Mouse (Mus musculus): ENCODE results near the gene Rnase4. TPM values are rescaled to one million over a fixed set of nuclear protein-coding genes. Genes with fewer than 3 reads are reported as not detected.

Gene Rnase4
- polyA plus RNA-seq, 1 experiment from 2014 or later = 355 TPM

DNA sequence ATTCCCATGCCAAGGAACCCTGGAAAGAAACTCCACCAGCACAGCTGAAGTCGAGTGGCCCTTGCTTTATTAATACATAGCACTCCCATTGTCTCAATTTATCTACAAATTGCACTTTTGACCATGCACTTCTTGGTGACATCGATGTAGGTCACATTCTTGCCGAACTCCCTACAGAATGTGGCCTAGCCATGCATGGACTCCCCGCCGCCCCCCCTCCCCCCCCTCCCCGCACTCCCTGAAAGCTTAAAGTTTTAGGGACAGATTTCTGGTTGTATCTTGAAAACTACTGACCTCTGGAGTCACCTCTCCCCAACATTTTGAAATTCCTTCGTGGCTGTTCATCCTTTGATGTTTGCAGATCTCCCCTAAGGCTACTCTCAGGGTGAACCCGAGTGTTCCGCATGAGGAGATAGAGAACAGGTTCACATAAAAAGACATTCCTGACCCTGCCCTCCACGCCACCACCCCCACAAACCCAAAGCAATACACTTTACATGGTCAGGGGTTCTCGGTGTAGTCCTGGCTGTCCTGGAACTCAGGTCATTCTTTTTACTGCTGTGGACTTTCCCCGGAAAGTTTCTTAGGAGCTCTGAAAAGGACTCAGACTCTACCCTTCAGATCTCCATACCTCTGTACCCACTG is 23.2 kb downstream of the Rnase4 start, which contains the start of gene Eddm3b:
Eddm3b (plus strand) TSS at position 511 of the 645 bp plus-strand sequence.
- TF ChIP-seq CTCF (IDR thresholded peaks at IDR 0.05; ENCODE audit: low read depth) = no peak
- Histone ChIP-seq H3K9me3 (ENCODE audit: control insufficient read depth) (no peaks in the 10 kb centered on the region), H3K4me1 (replicated peaks; ENCODE audit: control insufficient read depth, insufficient read depth, low read length) (no peaks in the 10 kb centered on the region), H3K9ac (ENCODE audit: low read depth, low read length) (no peak within 1 kb of the TSS), H3K27ac (ENCODE audit: low read depth, low read length) (no peak within 1 kb of the TSS), H3K36me3 (ENCODE audit: control insufficient read depth, insufficient read depth) (no peaks in the 10 kb centered on the region), H3K4me3 (ENCODE audit: low read depth, low read length) (no peak within 1 kb of the TSS), H3K4me2 (replicated peaks; ENCODE audit: low read depth) (no peak within 1 kb of the TSS), H3K27me3 (replicated peaks; ENCODE audit: control insufficient read depth, insufficient read depth, low read length) (no peaks in the 10 kb centered on the region)
- no peak for ATAC-seq
- 51% methylated on average over 12 of the region's 12 CpGs for WGBS

DNA sequence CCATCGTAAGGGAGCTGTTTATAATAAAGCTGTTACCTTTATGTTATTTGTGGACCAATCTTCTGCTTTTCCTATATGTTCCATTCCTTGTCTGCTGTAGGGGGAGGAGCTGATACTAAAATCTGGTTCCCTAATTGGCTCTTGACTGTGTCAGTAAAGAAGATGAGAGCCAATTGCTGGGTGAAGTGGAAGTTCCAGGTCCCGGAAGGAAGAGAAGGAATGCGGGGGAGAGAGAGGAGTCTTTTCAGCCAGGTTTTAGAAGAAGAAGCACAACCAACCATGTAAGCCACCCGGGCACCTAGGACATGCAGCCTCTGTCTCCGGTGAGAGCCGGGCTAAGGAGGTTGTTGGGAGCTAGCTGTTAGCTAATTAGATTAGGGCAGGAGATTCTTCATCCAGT is 34.8 kb downstream of the Rnase4 start:
- Histone ChIP-seq H3K4me2 (replicated peaks; ENCODE audit: low read depth) (no peak overlapping the region), H3K9me3 (ENCODE audit: control insufficient read depth) (no peaks in the 10 kb centered on the region), H3K27ac (ENCODE audit: low read depth, low read length) (no peak overlapping the region), H3K4me1 (replicated peaks; ENCODE audit: control insufficient read depth, insufficient read depth, low read length) (no peaks in the 10 kb centered on the region), H3K9ac (ENCODE audit: low read depth, low read length) (no peak overlapping the region), H3K36me3 (ENCODE audit: control insufficient read depth, insufficient read depth) (no peaks in the 10 kb centered on the region), H3K27me3 (replicated peaks; ENCODE audit: control insufficient read depth, insufficient read depth, low read length) (no peaks in the 10 kb centered on the region), H3K4me3 (ENCODE audit: low read depth, low read length) (no peak overlapping the region)
- ATAC-seq = no peak
- WGBS = 85% methylated on average over 6 of the region's 6 CpGs
- TF ChIP-seq CTCF (IDR thresholded peaks at IDR 0.05; ENCODE audit: low read depth) = no peak

- no peak overlapping the region for H3K27ac ChIP-seq (ENCODE audit: low read depth, low read length)
- H3K36me3 ChIP-seq (ENCODE audit: control insufficient read depth, insufficient read depth) = no peaks in the 10 kb centered on the region
- ATAC-seq = no peak
- TF ChIP-seq CTCF (IDR thresholded peaks at IDR 0.05; ENCODE audit: low read depth) = no peak
- H3K4me2 ChIP-seq (replicated peaks; ENCODE audit: low read depth) = no peak overlapping the region
- no peak overlapping the region for H3K4me3 ChIP-seq (ENCODE audit: low read depth, low read length)
- H3K4me1 ChIP-seq (replicated peaks; ENCODE audit: control insufficient read depth, insufficient read depth, low read length) = no peaks in the 10 kb centered on the region
- no peaks in the 10 kb centered on the region for H3K27me3 ChIP-seq (replicated peaks; ENCODE audit: control insufficient read depth, insufficient read depth, low read length)
- no peak overlapping the region for H3K9ac ChIP-seq (ENCODE audit: low read depth, low read length)
- 38% methylated on average over 2 of the region's 2 CpGs for WGBS
- H3K9me3 ChIP-seq (ENCODE audit: control insufficient read depth) = no peaks in the 10 kb centered on the region
These were observed 36.9 kb downstream of the Rnase4 start for GRCm38 (mm10) chr14:51127648-51128258.

- Histone ChIP-seq H3K27ac (ENCODE audit: low read depth, low read length) (no peak overlapping the region), H3K9me3 (ENCODE audit: control insufficient read depth) (no peaks in the 10 kb centered on the region), H3K27me3 (replicated peaks; ENCODE audit: control insufficient read depth, insufficient read depth, low read length) (no peaks in the 10 kb centered on the region), H3K4me2 (replicated peaks; ENCODE audit: low read depth) (no peak overlapping the region), H3K4me1 (replicated peaks; ENCODE audit: control insufficient read depth, insufficient read depth, low read length) (no peaks in the 10 kb centered on the region), H3K9ac (ENCODE audit: low read depth, low read length) (no peak overlapping the region), H3K4me3 (ENCODE audit: low read depth, low read length) (no peak overlapping the region), H3K36me3 (ENCODE audit: control insufficient read depth, insufficient read depth) (no peaks in the 10 kb centered on the region)
- ATAC-seq = no peak
- TF ChIP-seq CTCF (IDR thresholded peaks at IDR 0.05; ENCODE audit: low read depth) = no peak
- 70% methylated on average over 9 of the region's 9 CpGs for WGBS
These were observed 38.1 kb downstream of the Rnase4 start for GRCm38 (mm10) chr14:51128775-51129623.

- no peak overlapping the region for H3K4me3 ChIP-seq (ENCODE audit: low read depth, low read length)
- no peaks in the 10 kb centered on the region for H3K36me3 ChIP-seq (ENCODE audit: control insufficient read depth, insufficient read depth)
- no peak overlapping the region for H3K4me2 ChIP-seq (replicated peaks; ENCODE audit: low read depth)
- no peak for ATAC-seq
- H3K9me3 ChIP-seq (ENCODE audit: control insufficient read depth) = no peaks in the 10 kb centered on the region
- no peaks in the 10 kb centered on the region for H3K27me3 ChIP-seq (replicated peaks; ENCODE audit: control insufficient read depth, insufficient read depth, low read length)
- no peaks in the 10 kb centered on the region for H3K4me1 ChIP-seq (replicated peaks; ENCODE audit: control insufficient read depth, insufficient read depth, low read length)
- no peak overlapping the region for H3K27ac ChIP-seq (ENCODE audit: low read depth, low read length)
- no peak for TF ChIP-seq CTCF (IDR thresholded peaks at IDR 0.05; ENCODE audit: low read depth)
- 76% methylated on average over 4 of the region's 4 CpGs for WGBS
- no peak overlapping the region for H3K9ac ChIP-seq (ENCODE audit: low read depth, low read length)
These were observed 38.7 kb downstream of the Rnase4 start for GRCm38 (mm10) chr14:51129624-51129975.

DNA sequence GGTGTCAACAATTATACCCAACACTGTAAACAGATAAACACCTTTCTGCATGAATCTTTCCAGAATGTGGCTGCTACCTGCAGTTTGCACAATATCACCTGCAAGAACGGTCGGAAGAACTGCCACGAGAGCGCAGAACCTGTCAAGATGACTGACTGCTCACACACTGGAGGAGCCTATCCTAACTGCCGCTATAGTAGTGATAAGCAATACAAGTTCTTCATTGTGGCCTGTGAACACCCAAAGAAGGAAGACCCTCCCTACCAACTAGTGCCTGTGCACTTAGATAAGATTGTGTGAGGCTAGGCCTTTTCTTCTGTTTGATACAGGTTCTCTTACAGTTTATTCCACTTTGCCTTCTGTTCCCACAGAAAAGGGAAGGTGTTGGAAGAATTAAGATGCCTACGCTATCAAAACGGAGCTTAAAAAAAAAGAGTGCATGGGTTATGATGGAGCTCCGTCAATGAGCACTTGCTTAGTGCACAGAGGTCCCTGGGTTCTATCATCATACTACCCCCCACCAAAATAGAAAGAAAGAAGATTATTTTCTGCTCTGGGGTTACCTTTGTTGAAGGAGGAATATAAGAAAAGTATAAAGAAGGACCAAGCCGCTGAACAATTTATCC is 39.6 kb downstream of the Rnase4 start:
- Histone ChIP-seq H3K4me3 (ENCODE audit: low read depth, low read length) (no peak overlapping the region), H3K9me3 (ENCODE audit: control insufficient read depth) (no peaks in the 10 kb centered on the region), H3K4me1 (replicated peaks; ENCODE audit: control insufficient read depth, insufficient read depth, low read length) (no peaks in the 10 kb centered on the region), H3K36me3 (ENCODE audit: control insufficient read depth, insufficient read depth) (no peaks in the 10 kb centered on the region), H3K4me2 (replicated peaks; ENCODE audit: low read depth) (no peak overlapping the region), H3K9ac (ENCODE audit: low read depth, low read length) (no peak overlapping the region), H3K27me3 (replicated peaks; ENCODE audit: control insufficient read depth, insufficient read depth, low read length) (no peaks in the 10 kb centered on the region), H3K27ac (ENCODE audit: low read depth, low read length) (no peak overlapping the region)
- no peak for ATAC-seq
- WGBS = 78% methylated on average over 9 of the region's 9 CpGs
- TF ChIP-seq CTCF (IDR thresholded peaks at IDR 0.05; ENCODE audit: low read depth) = no peak

Measured in intestine, postnatal 0 days (tissue).